Mouse (Mus musculus): ENCODE results near the gene Fam189a2.

DNA sequence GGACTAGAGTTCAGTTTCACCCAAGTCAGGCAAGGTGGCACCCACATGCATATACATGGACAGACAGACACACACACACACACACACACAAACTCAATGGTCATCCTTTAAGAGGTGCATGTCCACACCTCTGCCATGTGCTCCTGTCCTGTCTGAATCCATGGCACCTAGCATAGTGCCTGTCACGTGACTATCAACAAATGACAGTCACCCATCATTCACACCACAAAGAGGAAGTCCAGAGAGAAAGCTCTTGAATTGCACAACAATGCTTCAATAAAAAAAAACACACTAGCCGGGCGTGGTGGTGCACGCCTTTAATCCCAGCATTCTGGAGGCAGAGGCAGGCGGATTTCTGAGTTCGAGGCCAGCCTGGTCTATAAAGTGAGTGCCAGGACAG lies 8.5 kb downstream of the Fam189a2 start:
- TF ChIP-seq POLR2A (IDR thresholded peaks at IDR 0.05; ENCODE audit: low read depth, low read length) (no peak), CTCF (conservative IDR thresholded peaks at IDR 0.05; ENCODE audit: insufficient read depth, insufficient read length, low read depth, low read length) (no peak)

Data from kidney, adult 2 months (tissue).